Mouse (Mus musculus): ENCODE measurements at regions not wholly inside any gene's neighbourhood (a gene's known extent, or its start where the extent isn't known, plus 50 kb on each side); places are given as distances from the start of the nearest gene placed in this dataset.
"Not testable (repeated sequence)": the region's sequence is repeated elsewhere in the genome, so short reads cannot be mapped to it uniquely, and the experiment has no call there.

DNA sequence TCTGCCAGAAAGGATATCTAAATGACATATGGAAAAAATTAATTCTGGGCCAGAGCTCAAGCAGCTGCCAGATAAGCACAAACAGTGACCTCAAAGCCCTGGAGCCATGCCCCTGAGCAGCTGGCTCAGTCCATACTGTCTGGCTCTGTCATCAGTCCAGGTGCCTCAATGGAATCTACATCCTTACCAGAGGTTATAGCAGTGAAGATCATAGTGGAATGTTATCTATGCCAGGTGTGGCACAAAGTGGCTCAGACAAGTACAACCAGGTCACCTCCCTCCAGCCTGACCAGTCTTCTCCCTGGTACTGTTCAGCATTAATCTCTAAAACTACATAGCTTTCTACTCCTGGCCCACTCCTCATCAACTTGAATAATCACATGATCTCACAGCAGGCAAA lies 64.4 kb upstream of the Prl2c3 start:
- TF ChIP-seq CTCF (IDR thresholded peaks at IDR 0.05; ENCODE audit: low read depth, low read length) = no peak
- no peak for TF ChIP-seq POLR2A (IDR thresholded peaks at IDR 0.05; ENCODE audit: borderline replicate concordance, low read depth, low read length)
- no peaks in the 10 kb centered on the region for H3K4me1 ChIP-seq (ENCODE audit: control insufficient read depth, insufficient read depth, low read length)
- no peak overlapping the region for H3K4me3 ChIP-seq (ENCODE audit: insufficient read depth, low read length)
- H3K27ac ChIP-seq (ENCODE audit: insufficient read depth, low read depth, low read length) = no peak overlapping the region

DNA sequence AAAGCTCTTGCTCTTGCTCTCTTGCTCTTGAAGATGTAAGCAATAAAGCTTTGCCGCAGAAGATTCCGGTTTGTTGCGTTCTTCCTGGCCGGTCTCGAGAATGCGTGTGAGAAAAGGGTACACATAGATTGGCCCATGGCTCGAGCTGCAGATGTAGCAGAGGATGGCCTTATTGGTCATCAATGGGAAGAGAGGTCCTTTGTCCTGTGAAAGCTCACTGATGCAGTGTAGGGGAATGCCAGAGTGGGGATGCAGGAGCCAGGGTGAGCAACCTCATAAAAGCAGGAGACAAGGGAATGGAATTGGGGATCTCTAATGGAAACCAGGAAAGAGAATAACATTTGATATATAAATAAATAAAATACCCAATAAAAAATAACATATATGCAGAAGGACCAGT lies 63.7 kb upstream of the Prl2c3 start:
- H3K4me3 ChIP-seq (ENCODE audit: insufficient read depth, low read length); H3K4me1 ChIP-seq (ENCODE audit: control insufficient read depth, insufficient read depth, low read length); H3K27ac ChIP-seq (ENCODE audit: insufficient read depth, low read depth, low read length): not testable (repeated sequence)

DNA sequence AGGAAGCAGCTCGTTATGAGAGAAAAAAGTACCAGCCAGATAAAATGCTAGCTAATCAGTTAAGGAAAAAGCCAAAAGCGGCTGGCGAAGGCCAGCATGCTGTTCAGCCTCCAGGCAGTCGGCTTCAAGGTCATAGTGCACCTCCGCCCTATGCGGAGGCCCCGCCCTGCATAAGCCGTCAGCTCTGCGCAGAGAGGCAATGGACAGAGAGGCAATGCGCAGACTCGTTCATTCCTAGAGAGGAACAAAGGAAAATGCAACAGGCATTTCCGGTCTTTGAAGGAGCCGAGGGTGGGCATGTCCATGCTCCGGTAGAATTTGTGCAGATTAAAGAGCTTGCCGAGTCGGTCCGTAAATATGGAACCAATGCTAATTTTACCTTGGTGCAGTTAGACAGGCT lies 61.1 kb upstream of the Prl2c3 start:
- H3K27ac ChIP-seq (ENCODE audit: insufficient read depth, low read depth, low read length) = not testable (repeated sequence)

DNA sequence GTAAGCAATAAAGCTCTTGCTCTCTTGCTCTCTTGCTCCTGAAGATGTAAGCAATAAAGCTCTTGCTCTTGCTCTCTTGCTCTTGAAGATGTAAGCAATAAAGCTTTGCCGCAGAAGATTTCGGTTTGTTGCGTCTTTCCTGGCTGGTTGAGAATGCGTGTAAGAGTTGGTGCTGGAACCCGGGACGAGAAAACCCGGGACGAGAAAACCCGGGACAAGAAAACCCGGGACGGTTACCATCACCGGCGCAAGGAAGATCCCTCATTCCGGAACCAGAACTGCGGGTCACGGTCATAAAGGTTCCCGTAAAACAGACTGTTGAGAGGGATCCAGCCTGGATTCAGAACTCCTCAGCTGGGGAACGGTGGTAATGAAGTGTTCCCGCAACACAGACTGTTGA lies 60.1 kb upstream of the Prl2c3 start:
- H3K4me3 ChIP-seq (ENCODE audit: insufficient read depth, low read length); H3K4me1 ChIP-seq (ENCODE audit: control insufficient read depth, insufficient read depth, low read length); H3K27ac ChIP-seq (ENCODE audit: insufficient read depth, low read depth, low read length): not testable (repeated sequence)

More for the DNA sequence above, 61.1 kb upstream of the Prl2c3 start:
- not testable (repeated sequence) for H3K4me1 ChIP-seq (ENCODE audit: control insufficient read depth, insufficient read depth, low read length); H3K4me3 ChIP-seq (ENCODE audit: insufficient read depth, low read length)
